Mouse (Mus musculus) stomach, postnatal 0 days (tissue): ENCODE results near the gene Hdac6. TPM values are rescaled to one million over a fixed set of nuclear protein-coding genes. Genes with fewer than 3 reads are reported as not detected.
"Not testable (repeated sequence)": the region's sequence is repeated elsewhere in the genome, so short reads cannot be mapped to it uniquely, and the experiment has no call there.

Experiments used
- ATAC-seq: fragments of 200-750 bp; cut with Nextera tagmentation; 2 replicates; pipeline ENCODE4 v1.8.0; 2017; ENCODE audit not compliant: low FRiP score, low TSS enrichment
- DNase-seq: peaks from one replicate; pipeline ENCODE4 v3.0.0-alpha.2; 2016; ENCODE audit warnings: low spot score
- H3K27ac ChIP-seq: fragments of 300-500 bp; sonication (generic); replicated peaks from 2 replicates; pipeline ENCODE4 v1.5.1; 2014; ENCODE audit warnings: mild to moderate bottlenecking, control low read depth
- H3K27me3 ChIP-seq: fragments of 300-500 bp; sonication (generic); 2 replicates; pipeline ENCODE4 v1.6.1; 2014; ENCODE audit warnings: low read length; ENCODE audit not compliant: control insufficient read depth, insufficient read depth
- H3K36me3 ChIP-seq: fragments of 300-500 bp; sonication (generic); 2 replicates; pipeline ENCODE4 v1.6.1; 2014; ENCODE audit warnings: low read length, mixed read lengths; ENCODE audit not compliant: control insufficient read depth, insufficient read depth
- H3K4me1 ChIP-seq: fragments of 300-500 bp; sonication (generic); replicated peaks from 2 replicates; pipeline ENCODE4 v1.6.1; 2014; ENCODE audit warnings: antibody characterized with exemption; ENCODE audit not compliant: control insufficient read depth, insufficient read depth
- H3K4me2 ChIP-seq: fragments of 300-500 bp; sonication (generic); replicated peaks from 2 replicates; pipeline ENCODE4 v1.6.1; 2014; ENCODE audit warnings: low read depth, mild to moderate bottlenecking, control low read depth, moderate library complexity
- H3K4me3 ChIP-seq: fragments of 300-500 bp; sonication (generic); 2 replicates; pipeline ENCODE4 v1.5.1; 2014; ENCODE audit warnings: low read depth, low read length, control low read depth
- H3K9ac ChIP-seq: fragments of 300-500 bp; sonication (generic); 2 replicates; pipeline ENCODE4 v1.6.1; 2014; ENCODE audit warnings: mild to moderate bottlenecking, low read length, control low read depth, mixed read lengths
- H3K9me3 ChIP-seq: fragments of 300-500 bp; sonication (generic); 2 replicates; pipeline ENCODE4 v1.6.1; 2016; ENCODE audit warnings: low read length; ENCODE audit not compliant: control insufficient read depth
- CTCF ChIP-seq: IDR thresholded peaks from 2 replicates; pipeline ENCODE4 v1.5.1; 2016; ENCODE audit warnings: antibody characterized with exemption, low read depth, mild to moderate bottlenecking, moderate library complexity
- EP300 ChIP-seq: optimal IDR thresholded peaks from 2 replicates; pipeline ENCODE3; 2016; ENCODE audit warnings: antibody characterized with exemption
- WGBS: fragments of 180-500 bp; shearing (Covaris S2); extraction: QIAGEN DNeasy Blood & Tissue Kit; methylation state at CpG from one replicate; pipeline ENCODE4 v1.1.7; 2014; 5-methylcytosine and 5-hydroxymethylcytosine counted together
- polyA plus RNA-seq: library from polyadenylated mRNA; unstranded; fragments of >200 nt; fragmentation: Nextera tagmentation; extraction: Ambion mirVana; gene quantifications from 2 replicates; pipeline ENCODE4 v1.2.1, GENCODE M21; 2015

Hdac6 gene
- polyA plus RNA-seq, 1 experiment from 2014 or later, result 6.2 TPM

DNA sequence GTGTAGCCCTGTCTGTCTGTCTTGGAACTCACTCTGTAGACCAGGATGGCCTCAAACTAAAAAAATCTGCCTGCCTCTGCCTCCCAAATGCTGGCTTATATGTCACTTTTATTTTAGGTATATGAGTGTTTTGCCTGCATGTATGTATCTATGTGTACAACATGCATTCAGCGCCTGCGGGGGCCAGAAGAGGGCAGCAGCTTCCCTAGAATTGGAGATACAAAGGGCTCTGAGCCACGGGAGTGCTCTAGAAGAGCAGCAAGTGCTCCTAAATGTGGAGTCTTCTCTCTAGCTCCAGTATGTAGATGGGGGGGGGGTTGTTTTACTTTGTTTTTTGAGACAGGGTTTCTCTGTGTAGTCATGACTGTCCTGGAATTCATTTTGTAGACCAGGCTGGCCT, 32.0 kb downstream of the Hdac6 start:
- not testable (repeated sequence) for H3K9ac ChIP-seq, H3K36me3 ChIP-seq, H3K4me1 ChIP-seq, H3K27ac ChIP-seq, H3K9me3 ChIP-seq, H3K27me3 ChIP-seq, ATAC-seq, H3K4me2 ChIP-seq, DNase-seq, H3K4me3 ChIP-seq
- 27% methylated on average over 3 of the region's 3 CpGs for WGBS
- TF ChIP-seq CTCF, result peak; percentile 52

DNA sequence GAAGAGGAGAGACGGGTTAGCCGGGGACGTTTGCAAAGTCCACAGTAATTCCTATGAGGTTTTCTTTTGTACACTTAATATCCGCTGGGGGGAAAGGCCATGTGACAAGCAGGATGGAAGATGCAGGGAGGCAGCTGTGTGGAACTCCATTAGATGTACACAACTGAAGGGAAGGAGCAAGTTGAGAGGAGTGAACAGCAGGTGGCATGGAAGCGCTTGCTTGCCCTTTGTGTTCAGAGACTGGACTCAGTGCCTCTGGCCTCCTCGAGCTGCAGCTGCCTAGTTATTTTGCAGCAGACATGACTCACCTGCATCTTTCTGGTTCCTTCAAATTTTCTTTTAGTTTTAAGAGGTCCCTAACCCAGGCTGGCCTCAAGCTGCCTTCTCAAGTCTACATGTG, 37.2 kb downstream of the Hdac6 start:
- Histone ChIP-seq H3K9ac (no peak overlapping the region), H3K27me3 (no peaks in the 10 kb centered on the region), H3K4me2 (no peak overlapping the region), H3K36me3 (no peaks in the 10 kb centered on the region; the same call in 1 of the 2 replicates), H3K4me1 (no peaks in the 10 kb centered on the region), H3K4me3 (no peak overlapping the region), H3K9me3 (no peaks in the 10 kb centered on the region), H3K27ac (no peak overlapping the region)
- WGBS, result 62% methylated on average over 6 of the region's 6 CpGs
- TF ChIP-seq EP300 (no peak), CTCF (peak; percentile 43)
- DNase-seq (no peak), ATAC-seq (no peak)

DNA sequence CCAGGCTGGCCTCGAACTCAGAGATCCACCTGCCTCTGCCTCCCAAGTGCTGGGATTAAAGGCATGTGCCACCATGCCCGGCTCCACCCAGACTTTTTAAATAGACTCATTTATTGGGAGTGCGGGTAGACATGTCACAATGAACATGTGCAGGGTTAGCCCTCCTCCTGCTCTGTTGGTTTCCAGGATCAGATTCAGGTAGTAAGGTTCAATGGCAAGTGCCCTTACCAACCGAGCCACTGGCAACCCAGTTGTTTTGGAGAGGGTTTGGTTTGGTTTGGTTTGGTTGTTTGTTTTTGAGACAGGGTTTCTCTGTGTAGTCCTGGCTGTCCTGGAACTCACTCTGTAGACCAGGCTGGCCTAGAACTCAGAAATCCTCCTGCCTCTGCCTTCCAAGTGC, 38.4 kb downstream of the Hdac6 start, which contains the start of gene Gm10490:
Gene Gm10490, plus strand, starts transcription at position 301 of the 400 bp plus-strand sequence.
- H3K36me3 ChIP-seq, H3K4me3 ChIP-seq, H3K4me2 ChIP-seq, H3K9ac ChIP-seq, ATAC-seq, H3K4me1 ChIP-seq, H3K27ac ChIP-seq, DNase-seq, H3K27me3 ChIP-seq, H3K9me3 ChIP-seq: not testable (repeated sequence)
- 93% methylated on average over 4 of the region's 4 CpGs for WGBS

DNA sequence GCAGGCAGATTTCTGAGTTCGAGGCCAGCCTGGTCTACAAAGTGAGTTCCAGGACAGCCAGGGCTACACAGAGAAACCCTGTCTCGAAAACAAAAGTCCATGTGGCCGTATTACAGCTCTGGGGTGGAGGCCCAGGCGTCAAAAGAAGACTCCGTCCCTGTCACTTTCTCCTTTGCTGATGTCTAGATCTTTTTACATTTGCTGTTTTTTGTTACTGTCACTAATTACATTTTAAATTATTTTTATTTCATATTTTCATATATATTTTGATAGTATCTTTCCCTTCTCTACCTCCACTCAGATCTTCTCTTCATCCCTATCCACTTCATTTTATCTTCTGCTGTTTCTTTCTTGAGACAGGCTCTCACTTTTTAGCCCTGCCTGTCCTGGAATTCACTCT, 40.0 kb downstream of the Hdac6 start, which contains the start of gene Gm10491:
Gene Gm10491, minus strand, starts transcription at position 101 of the 400 bp plus-strand sequence.
- TF ChIP-seq EP300 (no peak), CTCF (no peak)
- Histone ChIP-seq H3K4me3 (no peak within 1 kb of the TSS), H3K4me2 (no peak within 1 kb of the TSS), H3K9me3 (no peaks in the 10 kb centered on the region), H3K27ac (no peak within 1 kb of the TSS), H3K27me3 (no peaks in the 10 kb centered on the region), H3K36me3 (no peaks in the 10 kb centered on the region; the same call in 1 of the 2 replicates), H3K4me1 (no peaks in the 10 kb centered on the region), H3K9ac (no peak within 1 kb of the TSS)
- no peak for DNase-seq
- 90% methylated on average over 5 of the region's 5 CpGs for WGBS
- no peak for ATAC-seq

DNA sequence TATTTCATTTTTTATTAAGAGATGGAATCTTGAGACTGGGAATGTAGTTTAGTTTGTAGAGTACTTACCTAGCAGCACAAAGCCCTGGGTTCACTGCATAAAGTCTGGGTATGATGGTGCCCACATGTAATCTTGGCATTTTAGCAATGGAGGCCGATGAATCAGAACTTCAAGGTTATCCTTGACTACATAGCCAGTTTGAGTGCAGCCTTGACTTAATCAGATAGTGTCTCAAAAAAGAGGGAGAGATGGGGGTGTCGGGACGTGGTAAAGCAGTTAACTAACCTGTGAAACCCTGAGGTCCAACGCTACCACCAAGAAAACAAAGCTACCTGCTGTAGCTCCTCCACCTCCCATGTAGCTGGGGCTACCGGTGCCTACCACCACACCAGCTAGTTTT, 43.2 kb downstream of the Hdac6 start:
- 80% methylated on average over 5 of the region's 5 CpGs for WGBS
- no peak for TF ChIP-seq EP300
- no peak for TF ChIP-seq CTCF
- no peak overlapping the region for H3K4me2 ChIP-seq
- no peaks in the 10 kb centered on the region; the same call in 1 of the 2 replicates for H3K36me3 ChIP-seq
- no peak overlapping the region for H3K9ac ChIP-seq
- H3K9me3 ChIP-seq, result no peaks in the 10 kb centered on the region
- no peak for ATAC-seq
- H3K4me3 ChIP-seq, result no peak overlapping the region
- H3K27me3 ChIP-seq, result no peaks in the 10 kb centered on the region
- no peak overlapping the region for H3K27ac ChIP-seq
- DNase-seq, result no peak
- no peaks in the 10 kb centered on the region for H3K4me1 ChIP-seq

DNA sequence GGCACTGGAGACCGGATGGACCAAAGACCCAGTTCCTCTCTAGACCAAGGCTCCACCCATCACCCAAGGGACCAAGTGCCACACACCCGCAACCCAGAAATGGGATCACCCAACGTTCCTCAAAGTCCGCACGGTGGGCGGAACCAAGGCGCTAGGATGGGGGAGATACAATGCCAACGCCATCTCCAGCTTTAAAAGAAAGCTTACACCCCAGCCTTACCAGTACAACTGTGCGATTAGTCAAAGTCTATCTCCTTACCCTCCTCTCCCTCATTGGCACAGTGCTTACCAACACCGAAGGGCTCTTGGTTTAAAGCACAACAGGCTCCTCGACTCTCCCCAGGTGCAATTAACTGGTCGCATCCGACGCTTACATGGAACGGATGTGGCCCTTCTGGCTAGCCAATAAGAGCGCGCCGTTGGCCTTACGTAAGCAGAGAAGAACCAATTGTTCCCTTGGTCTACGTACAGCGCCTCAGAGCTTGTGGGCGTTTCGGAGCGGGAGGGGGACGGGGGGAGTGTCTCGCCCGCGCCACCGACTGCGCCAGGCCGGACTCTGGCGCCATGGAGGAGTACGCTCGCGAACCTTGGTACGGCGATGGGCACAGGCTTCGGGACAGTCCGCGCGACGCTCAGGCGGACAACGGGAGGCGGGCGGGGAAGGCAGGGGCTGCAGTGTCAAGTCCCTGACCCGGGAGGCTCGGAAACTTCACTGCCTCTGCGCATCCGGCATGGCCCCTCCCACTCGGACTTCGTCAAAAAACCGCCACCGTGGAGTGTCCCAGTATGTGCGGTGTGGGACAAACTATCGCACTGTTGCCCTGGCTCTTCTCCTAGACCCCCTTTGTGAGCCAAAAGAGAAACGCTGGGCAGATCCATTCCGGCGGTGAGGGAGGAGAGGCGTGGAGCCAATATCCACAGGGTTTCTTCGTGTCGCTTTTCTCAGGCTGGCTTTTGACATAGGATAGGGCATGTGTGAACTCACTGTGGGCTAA, 48.5 kb downstream of the Hdac6 start, which contains the start of the genes Pqbp1 and Timm17b:
Gene Pqbp1, minus strand, starts transcription at position 390 of the 995 bp plus-strand sequence.
Gene Timm17b, plus strand, starts transcription at position 478 of the 995 bp plus-strand sequence.
- H3K4me3 ChIP-seq, result peak within 1 kb of the TSS; percentile 57
- peak within 1 kb of the TSS; percentile 52 for H3K4me2 ChIP-seq
- WGBS, result 16% methylated on average over 62 of the region's 62 CpGs
- no peaks in the 10 kb centered on the region for H3K4me1 ChIP-seq
- no peaks in the 10 kb centered on the region for H3K9me3 ChIP-seq
- peak within 1 kb of the TSS; percentile 76 for H3K27ac ChIP-seq
- ATAC-seq (peak; percentile 98), DNase-seq (peak; percentile 87)
- peak within 1 kb of the TSS; percentile 61 for H3K9ac ChIP-seq
- no peaks in the 10 kb centered on the region for H3K27me3 ChIP-seq
- H3K36me3 ChIP-seq, result no peaks in the 10 kb centered on the region
- no peak for TF ChIP-seq CTCF
- no peak for TF ChIP-seq EP300
